ENCODE assay signal across 22 mouse cellular contexts in genomic region chr6:113423000-113423399, GRCm38 (mm10). TPM values are rescaled to one million over a fixed set of nuclear protein-coding genes. Genes with fewer than 3 reads are reported as not detected.
DNase-seq lines count a peak whose midpoint lies in the region; TF ChIP-seq lines count a peak whose summit lies in the region.
"Had no signal": no experiment of that assay in that cellular context is flagged by ENCODE, and none has a peak within 500 bp of the region (broad histone marks: within the 10 kb centered on the region; RNA-seq: fewer than 3 reads in every experiment).

No protein-coding gene starts in this region.

- H3K4me2 ChIP-seq in myocyte (ENCODE audit: low read depth) = no peak overlapping the region
- H3K4me2 ChIP-seq: embryonic facial prominence, embryonic 13.5 days; embryonic facial prominence, embryonic 15.5 days; forebrain, embryonic 13.5 days; forebrain, embryonic 15.5 days had no signal

- peak; percentile 70 for DNase-seq in 416B (ENCODE audit: low read depth)
- DNase-seq in MEL-GATA-1-ER (ENCODE audit: extremely low read depth, low read depth) = peak; percentile 72
- no peak for DNase-seq in cerebellum, adult 9-11 months
- DNase-seq in adipocyte (ENCODE audit: low spot score) = no peak
- DNase-seq: adrenal gland, adult 8-10 months; adrenal gland, postnatal 14 days; adrenal gland, postnatal 36 days; cerebellum, adult 11-12 months; cerebellum, adult 2 months; cerebellum, adult 9-10 months; cerebellum, postnatal 14 days; cerebellum, postnatal 36 days; embryo, embryonic 11 days had no signal

- TF ChIP-seq POLR2A in myocyte (IDR thresholded peaks at IDR 0.05; ENCODE audit: insufficient read length, low read depth) = no peak

- no peaks in the 10 kb centered on the region for H3K36me3 ChIP-seq in myocyte (ENCODE audit: control insufficient read depth, insufficient read depth)
- H3K36me3 ChIP-seq: embryonic facial prominence, embryonic 13.5 days; embryonic facial prominence, embryonic 15.5 days; forebrain, embryonic 10.5 days; forebrain, embryonic 15.5 days had no signal

- no peak overlapping the region for H3ac ChIP-seq in myocyte (ENCODE audit: control insufficient read depth, insufficient read length)

- no peak overlapping the region for H3K4me3 ChIP-seq in myocyte
- H3K4me3 ChIP-seq: embryonic facial prominence, embryonic 13.5 days; embryonic facial prominence, embryonic 15.5 days; erythroblast, embryonic 14.5 days; forebrain, embryonic 10.5 days; forebrain, embryonic 13.5 days; forebrain, embryonic 15.5 days had no signal

- H3K27me3 ChIP-seq in myocyte (ENCODE audit: control insufficient read depth, insufficient read depth, insufficient read length) = peaks cover 8% of the 10 kb centered on the region
- H3K27me3 ChIP-seq: embryonic facial prominence, embryonic 13.5 days; embryonic facial prominence, embryonic 15.5 days; forebrain, embryonic 15.5 days had no signal

- H3K79me2 ChIP-seq in myocyte (ENCODE audit: control insufficient read depth, insufficient read depth) = no peaks in the 10 kb centered on the region

TF ChIP-seq in myocyte, 11 proteins besides CTCF, POLR2A, EP300 and RAD21:
- TF ChIP-seq USF1 (IDR thresholded peaks at IDR 0.05; ENCODE audit: low read depth) = peak; percentile 12
- no peak for TF ChIP-seq TCF12 (IDR thresholded peaks at IDR 0.05; ENCODE audit: insufficient read depth, poor library complexity, severe bottlenecking)
TF ChIP-seq in myocyte: peak in this region for 1.

RNA-seq across cellular contexts. Expression of gene Rpusd3, which starts 3.9 kb away (rescaled TPM):
- polyA plus RNA-seq in myocyte (2012; fragmentation: generic; extraction: Trizol) = 11.7 TPM

RNA-seq across cellular contexts. Expression of gene Cidec, which starts 12.6 kb away (rescaled TPM):
- polyA plus RNA-seq in myocyte (2012; fragmentation: generic; extraction: Trizol) = not detected
- polyA plus RNA-seq: C2C12; embryonic facial prominence, embryonic 11.5 days; embryonic facial prominence, embryonic 13.5 days; embryonic facial prominence, embryonic 15.5 days; erythroblast, embryonic 14.5 days; forebrain, embryonic 10.5 days; forebrain, embryonic 13.5 days; forebrain, embryonic 15.5 days had no signal

RNA-seq across cellular contexts. Expression of gene Jagn1, which starts 19.4 kb away (rescaled TPM):
- 92.7 TPM for polyA plus RNA-seq in myocyte (2012; fragmentation: generic; extraction: Trizol)

RNA-seq across cellular contexts. Expression of gene Ttll3, which starts 33.9 kb away (rescaled TPM):
- 1.9 TPM for polyA plus RNA-seq in myocyte (2012; fragmentation: generic; extraction: Trizol)

RNA-seq across cellular contexts. Expression of gene Il17re, which starts 35.3 kb away (rescaled TPM):
- polyA plus RNA-seq in myocyte (2012; fragmentation: generic; extraction: Trizol) = not detected
- polyA plus RNA-seq: C2C12; erythroblast, embryonic 14.5 days; forebrain, embryonic 15.5 days had no signal

Comparison
In these comparisons a context has a peak if more than half of its experiments do, and no peak if none do; other contexts are left out.
1. DNase-seq: peak in 416B (single experiment) and MEL-GATA-1-ER (single experiment); none in cerebellum, adult 9-11 months (single experiment) and adipocyte (single experiment).